Mouse (Mus musculus) layer of hippocampus, postnatal 10 days (tissue): Measurements from ENCODE around the gene Zfpm1. TPM values are rescaled to one million over a fixed set of nuclear protein-coding genes. Genes with fewer than 3 reads are reported as not detected.

Experiments used
- DNase-seq, 2 experiments: peaks; one replicate each; pipeline ENCODE4 v3.0.0; 2021; ENCODE audit warnings: low spot score in 2 of 2
- total RNA-seq, 2 experiments: library from RNA; stranded (reverse); gene quantifications; 2 replicates each; pipeline ENCODE4 v1.2.3; 2021

Zfpm1 gene
- total RNA-seq, 2 experiments from 2014 or later: 25.7 to 27.2 TPM

DNA sequence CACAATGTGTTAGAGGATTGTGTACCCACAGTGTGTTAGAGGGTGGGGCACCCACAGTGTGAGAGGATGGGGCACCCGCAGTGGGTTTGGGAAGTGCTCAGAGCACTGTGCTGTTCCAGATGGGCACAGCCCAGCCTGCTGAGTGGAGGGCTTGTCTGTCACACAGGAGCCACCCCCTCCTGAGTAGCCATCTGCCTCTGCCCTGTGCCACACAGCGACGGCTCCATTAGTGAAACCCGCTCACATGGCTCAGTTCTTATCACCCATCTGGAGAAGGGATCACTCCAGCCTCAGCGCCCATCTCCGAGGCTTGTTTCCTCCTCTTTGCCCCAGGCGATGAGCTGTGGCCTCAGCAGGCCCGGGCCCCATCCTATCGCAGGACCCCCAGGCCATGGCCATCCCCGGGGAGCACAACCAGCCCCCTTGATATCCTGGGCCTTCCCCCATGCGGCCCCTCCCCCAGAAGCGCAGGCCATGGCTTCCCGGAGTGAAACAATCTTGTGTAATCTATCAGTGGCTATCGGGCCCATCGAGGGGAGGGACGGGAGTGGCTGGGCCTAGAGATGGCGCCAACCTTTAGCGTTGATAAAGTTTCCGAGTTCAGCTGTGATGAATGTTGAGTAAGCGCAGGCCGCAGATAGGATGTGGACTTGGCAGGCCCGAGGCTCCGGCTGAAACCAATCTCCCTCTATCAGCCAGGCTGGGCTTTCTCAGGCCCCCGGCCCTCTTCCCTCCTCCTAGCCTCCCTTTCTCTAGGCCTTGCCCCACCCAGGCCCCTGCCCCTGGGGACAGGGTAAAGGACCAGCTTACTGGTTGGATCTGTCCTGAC, 14.4 kb downstream of the Zfpm1 start:
- peak; percentile 53 to 59 for DNase-seq

DNA sequence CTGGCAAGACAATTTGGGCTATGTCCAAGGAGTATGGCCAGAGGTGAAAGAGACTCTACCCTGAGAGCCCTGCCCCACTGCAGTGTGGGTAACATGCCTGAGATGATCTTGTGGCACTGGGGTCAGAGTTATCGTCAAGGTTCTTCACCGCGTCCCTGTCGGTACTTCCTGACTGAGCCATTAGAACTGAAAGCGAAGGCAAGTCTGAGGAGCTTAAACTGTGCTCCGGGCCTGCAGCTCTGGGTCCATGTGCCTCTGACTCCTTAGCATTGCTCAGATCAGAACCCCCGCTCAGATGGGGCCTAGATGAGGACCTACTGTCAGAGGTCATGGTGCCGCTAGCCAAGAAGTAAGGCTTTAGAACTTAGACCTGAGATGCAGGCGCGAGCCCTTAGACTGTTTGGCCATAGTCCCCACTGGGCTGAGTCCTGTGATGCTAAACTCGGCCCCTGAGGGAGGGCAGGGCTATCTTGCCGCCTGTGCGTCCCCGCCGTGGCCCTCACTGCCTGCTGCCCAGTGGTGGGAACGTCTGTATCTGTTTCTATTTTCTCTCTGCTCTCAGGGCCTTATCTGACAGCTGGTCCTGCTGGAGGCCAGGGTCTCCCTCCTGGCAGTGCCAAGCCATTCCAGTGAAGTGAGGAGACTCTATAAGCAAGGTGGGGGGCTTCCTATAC, 17.8 kb downstream of the Zfpm1 start:
- no peak for DNase-seq

DNA sequence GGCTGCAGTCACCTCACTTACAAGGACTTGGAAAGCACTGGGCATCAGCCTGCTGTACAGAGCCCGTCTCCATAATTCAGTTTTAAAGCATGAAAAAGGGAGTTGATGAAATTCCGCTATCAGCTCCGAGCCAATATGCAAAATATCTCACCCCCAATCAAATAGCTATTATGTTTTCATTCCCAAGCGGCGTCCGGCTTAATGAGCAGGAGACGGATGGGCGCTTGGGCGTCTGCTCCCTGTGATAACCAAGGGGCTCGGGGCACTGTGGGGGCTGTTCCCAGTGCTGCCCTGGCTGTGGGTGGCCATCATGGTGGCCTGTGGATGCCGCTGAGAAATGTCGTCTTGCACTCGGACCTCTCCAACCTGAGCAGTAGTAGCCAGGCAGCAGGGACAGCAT, 19.1 kb downstream of the Zfpm1 start:
- DNase-seq: no peak

DNA sequence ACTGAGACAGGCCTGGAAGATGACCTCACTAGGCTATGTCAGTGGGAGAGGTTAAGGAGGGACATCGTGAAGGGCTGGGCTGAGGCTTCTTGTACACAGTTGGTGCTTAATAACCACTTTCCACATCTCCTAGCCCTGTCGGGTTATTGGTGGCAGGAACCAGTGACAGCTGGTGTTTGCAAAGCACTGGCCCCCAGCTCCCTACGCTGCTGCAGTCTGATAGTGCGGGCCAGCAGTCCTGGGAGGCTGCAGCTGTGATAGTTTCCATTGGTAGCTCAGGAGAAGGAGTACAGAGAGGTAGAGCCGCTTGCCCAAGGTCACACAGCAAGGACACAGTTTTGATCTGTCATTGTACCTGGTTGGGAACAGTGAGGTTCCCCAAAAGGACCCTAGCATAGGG, 19.9 kb downstream of the Zfpm1 start:
- DNase-seq: no peak

DNA sequence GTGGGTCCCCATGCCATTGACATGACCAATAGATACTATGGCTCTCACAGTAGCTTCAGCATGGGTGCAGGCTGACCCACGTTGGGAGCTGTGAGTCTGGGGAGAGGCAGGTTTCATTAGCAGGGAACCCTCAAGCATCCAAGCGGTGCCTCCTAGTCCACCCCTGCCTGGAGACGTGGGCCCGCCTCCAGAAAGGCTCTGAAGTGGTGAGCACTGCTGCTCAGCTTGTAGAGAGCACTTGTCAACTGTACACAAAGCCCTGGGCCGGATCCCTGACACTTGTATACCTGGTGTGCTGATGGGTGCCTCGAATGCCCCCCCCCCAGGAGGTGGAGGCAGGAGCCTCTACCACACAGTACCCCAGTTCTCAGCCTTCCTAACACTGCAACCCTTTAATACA, 21.5 kb downstream of the Zfpm1 start:
- no peak for DNase-seq

DNA sequence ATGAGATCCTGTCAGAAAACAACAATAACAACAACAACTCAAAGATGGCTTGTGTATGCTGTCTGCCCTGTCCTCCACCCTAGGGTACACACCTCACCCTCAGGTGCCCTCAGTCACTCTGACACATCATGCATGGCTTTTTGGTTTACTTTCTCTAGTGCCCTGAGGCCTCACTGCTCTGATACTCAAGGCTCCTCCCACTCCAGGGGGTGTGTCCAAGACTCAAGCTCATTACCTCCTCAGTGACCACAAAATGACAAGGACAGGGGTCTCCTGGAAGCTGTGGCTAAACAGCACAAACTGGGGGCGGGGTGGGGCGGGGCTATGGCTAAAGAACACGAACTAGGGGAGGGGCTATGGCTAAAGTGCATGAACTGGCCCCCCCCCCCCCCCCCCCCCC, 22.1 kb downstream of the Zfpm1 start:
- DNase-seq: no peak

DNA sequence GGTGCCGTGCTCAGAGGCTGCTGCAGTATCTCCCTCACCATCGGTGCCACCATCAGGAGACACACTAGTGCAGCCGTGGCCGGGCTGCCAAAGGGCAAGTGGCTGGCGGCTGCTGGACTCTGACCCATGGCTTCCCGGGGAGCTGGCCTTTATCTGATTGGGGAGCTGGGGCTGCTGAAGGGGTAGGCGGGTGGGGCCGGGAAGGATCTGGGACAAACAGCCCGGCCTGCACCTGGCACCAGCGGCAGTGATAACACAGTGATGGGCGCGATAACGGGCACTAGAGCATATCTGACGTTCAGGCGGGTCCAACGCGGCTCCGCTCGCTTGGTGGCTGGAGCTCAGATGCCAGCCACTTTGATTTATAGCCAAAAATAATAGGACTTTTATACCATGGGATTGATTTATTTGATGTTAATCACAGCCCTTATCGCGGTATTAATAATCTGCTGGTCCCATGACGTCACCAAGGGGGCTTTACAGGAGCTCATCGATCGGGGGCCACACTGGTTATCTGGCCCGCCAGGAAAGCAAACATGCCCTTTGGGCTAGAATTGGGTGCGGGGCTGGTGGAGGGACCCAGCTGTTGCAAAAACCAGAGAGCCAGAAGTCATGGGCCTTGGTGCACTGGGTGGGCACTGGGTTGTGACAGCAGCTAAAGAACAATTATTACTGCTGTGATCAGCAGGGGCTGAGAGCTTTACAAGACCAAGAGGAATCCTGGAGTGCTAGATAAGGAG, 24.9 kb downstream of the Zfpm1 start:
- no peak for DNase-seq

DNA sequence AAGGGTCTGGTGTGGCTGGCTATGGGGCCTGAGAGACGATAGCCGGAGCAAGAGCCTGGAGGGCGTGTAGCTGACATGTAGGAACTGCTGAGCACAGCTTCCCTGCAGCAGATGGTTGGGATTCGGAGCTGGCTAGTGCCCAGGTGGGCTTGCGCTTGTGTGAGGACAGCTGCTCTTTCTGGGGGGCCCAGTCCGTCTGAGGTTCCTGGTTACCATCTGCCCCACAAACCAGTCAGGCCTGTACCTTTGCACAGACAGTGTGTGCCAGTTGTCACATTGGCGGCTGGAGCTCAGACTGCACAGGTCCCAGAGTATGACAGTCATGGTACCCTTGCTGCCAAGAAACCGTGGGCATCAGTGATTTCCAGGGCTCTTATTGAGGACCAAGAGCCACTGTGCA, 25.9 kb downstream of the Zfpm1 start:
- peak; percentile 59 to 60 for DNase-seq

DNA sequence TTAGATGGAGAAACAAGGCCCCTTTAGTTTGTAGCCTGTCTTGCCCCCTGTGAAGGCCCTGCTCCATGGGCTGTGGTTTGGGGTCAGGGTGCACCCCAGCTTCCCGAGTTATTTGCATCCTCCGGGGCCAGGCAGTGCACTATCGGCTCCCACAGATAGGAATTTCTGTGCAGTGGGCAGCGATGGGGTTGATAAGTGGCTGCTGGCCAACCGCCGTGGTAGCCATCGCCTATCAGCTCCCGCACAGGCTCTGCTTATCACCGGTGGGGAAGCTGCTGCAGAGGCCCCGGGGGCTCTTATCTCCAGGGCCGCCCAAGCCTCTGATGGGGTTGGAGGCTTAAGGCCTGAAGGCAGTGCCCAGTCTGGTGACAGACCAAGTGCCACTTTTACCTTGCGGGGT, 27.3 kb downstream of the Zfpm1 start:
- no peak for DNase-seq

DNA sequence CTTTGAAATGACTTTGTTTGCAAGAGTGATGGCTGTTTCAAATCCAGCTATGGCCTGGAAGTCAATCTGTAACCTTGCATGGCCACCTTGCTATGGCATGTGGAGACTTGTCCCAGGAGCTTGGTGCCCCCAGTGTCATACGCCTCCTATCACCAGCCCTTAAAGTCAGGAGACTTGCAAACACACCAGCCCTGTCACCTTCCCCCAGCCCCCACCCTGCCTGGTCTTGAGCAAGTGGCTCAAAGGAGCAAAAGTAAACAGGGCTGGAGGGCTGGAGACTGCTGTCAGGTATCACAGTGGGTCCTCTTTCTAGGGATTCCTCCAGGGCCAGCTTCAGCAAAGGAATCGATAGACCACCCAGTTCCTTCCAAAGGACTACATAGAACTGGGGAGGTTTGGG, 29.2 kb downstream of the Zfpm1 start:
- no peak for DNase-seq

DNA sequence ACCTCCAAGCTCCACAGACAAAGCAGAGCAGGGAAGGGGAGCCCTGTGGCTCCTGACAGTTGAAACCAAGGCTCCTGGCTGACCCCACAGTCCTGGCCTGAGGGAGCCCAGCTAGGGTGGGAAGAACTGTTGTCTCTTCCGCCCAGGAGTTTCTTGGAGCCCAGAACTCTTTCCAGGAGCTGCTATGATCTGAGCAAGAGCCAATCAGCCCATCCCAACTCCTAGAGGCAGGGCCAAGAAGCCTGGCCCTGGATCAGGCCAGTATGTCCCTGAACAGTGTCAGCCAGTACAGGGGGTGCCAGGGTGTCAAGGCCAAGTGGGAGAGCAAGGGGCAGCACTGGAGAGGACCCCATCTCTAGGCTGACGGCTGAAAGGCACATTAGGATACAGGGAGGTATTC, 30.6 kb downstream of the Zfpm1 start:
- no peak for DNase-seq

DNA sequence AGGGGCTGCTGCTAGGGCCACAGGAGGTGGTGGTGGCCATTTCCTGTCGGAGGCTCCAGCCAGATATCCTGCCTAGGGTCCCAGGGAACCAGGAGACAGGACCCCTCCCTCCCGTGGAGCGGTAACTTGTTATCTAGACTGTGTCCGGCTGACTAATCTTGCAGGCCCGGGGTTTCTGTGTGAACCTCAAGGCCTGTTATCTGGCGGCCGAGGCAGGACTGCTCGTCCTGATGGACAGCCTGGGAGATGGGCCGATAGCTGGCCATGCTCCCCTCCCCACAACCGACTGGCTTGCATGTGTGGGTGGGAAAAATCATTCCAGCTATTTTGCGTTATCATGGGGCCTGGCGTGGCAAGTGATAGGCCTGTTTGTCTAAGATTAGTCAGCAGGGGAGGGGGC, 31.4 kb downstream of the Zfpm1 start:
- no peak for DNase-seq

DNA sequence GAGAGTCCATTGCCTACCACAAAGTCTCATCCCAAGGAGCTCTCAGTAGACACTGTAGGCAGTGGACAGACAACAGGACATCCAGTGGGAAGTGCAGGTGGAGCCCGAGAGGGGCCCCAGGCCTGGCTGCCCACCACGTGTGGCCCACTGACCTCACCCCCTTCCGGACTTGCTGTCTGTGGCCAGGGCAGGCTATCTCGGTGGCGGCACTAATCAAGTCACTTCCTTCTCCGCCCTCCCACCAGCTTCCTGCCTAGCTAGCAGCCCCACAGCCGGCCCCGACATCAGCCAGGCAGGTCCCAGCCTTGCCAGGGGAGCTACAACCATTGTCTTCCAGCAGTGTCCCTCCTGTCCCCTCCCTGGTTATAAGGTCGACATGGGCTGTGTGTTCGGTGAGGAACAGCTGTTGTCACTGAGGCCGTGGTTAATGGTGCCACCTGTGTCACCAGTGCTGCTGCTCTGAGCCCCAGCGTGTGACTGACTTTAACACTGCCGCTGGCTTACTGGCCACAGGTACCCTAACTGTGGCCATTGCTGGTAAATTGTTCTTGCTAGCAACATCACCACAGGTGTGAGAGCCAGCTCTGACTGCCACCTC, 33.1 kb downstream of the Zfpm1 start:
- DNase-seq: no peak

DNA sequence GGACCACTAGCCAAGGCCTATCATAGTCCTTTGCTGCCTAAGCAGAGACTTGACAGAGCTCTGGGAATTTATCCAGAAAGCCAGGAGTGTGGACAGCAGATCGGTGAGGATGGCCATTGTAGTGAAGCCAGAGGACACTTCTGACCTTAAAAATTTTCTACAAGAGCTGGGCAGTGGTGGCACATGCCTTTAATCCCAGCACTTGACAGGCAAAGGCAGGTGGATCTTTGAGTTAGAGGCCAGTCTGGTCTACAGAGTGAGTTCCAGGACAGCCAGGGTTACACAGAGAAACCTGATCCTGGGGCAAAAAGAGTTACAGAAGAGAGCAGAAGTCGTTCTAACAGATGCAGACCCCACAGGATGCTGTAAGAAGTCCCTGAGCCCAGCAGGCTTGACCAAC, 34.5 kb downstream of the Zfpm1 start:
- DNase-seq: no peak

DNA sequence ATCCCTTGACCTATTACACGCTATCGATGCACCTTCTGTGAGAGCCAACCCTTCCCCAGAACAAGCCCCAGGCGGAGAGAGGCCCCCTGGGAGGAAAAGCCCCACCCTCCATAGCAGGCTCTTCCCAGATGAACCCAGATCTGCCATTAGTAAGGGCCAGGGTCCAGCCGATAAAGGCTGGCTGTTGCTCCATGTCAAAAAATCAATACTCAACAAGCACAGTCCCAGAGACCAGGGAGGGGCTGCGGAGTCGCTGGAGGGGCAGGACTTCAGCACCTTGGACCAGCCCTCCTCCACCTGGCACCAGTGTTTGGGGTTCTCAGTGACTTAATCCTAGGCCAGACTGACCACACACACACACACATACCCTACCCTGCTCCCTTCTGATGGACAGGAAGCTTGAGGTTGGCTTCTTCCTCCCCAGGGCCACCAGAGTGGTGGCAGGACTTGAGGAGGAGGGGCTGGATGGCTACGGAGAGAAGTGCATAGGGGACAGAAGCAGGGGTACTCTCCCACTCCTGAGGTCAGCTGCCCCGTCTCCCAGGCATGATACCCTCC, 36.1 kb downstream of the Zfpm1 start:
- DNase-seq: no peak

DNA sequence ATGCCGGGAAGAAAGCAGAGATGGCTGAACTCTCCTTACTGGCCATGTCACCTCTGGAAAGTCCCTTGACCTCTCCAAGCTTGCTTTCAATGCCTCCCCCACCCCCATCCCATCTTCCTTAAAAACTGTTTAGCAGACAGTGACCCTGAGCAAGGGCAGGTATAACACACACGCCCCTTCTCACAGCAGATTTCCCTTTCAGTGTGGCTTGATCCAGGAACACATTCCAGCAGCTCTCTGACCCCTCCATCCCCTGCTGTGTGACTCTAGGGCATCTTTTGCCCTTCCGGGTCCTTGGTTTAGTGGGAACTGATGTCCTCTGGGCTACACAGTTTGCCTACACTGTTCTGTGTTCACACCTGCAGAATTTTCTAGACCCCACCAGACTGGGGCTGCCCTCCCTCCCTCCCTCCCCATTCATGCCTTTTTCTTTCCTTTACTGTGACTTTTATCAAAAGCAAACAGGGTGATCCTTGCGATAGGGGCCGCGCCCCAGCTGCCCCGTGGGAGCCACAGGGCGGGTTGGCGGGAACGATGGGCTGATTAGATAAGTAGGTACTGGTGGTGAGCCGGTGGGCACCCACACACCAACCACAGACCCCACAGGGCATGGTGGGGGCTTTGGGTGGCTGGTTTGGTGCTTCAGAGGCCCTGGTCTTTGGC, 37.2 kb downstream of the Zfpm1 start:
- DNase-seq: no peak

DNA sequence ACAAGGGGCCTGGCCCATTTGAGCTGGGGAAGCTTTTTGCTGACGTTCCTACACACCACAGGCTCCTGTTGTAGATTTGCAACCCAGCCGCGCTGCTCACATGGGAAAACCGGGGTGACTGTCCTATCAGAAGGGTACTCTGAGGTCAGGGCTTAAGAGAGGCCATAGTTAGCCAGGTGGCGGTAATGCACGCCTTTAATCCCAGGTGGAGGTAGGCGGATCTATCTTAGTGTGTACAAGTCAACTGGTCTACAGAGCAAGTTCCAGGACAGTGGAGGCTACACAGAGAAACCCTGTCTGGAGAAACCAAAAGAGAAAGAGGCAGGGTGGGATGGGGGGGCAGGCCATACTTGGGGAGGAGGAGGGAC, 37.8 kb downstream of the Zfpm1 start:
- DNase-seq: no peak

DNA sequence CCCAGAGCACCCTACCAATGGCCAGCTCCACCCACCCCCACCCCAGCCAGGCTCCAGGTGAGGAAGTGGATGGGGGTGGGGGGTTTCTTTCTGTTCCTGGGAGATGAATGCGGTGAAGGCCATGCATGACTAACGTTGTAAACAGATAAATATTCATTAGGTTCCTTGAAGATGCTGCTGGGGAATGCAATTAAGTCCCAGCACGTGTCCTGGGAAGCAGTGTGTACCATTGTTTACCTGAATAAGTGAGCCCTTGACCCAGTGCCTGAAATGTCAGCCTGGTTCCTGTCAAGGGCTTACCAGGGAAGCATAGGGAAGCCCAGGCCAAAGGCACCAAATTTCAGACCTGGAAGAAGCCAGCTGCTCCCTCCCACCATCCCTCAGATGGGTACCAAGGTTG, 38.6 kb downstream of the Zfpm1 start:
- no peak for DNase-seq

DNA sequence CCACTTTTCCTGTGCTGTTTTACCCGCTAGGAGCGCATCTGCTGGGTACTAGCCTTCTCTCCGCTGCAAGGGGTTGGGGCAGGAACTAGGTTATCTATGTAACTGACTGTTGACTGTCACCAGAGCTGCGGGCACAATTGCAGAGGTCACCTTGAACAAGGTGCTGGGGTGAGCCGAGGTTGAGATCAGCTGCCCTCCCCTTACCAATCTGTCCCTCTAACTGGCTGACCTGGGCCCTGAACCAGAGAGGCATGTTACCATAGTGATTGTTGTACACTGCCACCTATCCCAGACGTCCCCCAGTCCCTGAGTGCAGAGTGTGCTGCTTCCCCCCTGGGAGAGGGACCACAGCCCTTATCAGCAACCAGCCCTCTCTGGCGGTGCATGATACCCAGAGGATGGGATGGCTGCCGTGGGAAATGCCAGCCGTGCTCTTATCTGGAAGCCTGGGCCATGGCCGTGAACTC, 39.5 kb downstream of the Zfpm1 start:
- no peak for DNase-seq

DNA sequence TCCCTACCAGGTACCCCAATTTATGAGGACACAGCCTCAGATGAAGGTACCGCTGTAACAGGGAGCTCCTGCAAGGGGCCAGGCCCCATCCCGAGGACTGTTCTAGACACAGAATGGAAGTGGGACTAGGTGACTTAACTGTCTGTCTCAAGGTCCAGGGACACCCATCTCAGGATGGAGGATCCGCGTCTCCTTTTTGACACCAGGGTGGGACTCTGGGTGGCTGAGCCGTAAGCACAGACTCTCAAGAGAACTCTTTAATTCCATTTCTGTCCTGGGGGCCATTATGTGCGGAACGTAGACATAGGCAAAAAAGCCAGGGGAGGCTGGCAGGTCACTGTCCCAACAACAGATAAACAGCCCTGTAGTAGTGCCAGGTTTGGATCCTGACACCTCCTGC, 40.2 kb downstream of the Zfpm1 start:
- no peak for DNase-seq

DNA sequence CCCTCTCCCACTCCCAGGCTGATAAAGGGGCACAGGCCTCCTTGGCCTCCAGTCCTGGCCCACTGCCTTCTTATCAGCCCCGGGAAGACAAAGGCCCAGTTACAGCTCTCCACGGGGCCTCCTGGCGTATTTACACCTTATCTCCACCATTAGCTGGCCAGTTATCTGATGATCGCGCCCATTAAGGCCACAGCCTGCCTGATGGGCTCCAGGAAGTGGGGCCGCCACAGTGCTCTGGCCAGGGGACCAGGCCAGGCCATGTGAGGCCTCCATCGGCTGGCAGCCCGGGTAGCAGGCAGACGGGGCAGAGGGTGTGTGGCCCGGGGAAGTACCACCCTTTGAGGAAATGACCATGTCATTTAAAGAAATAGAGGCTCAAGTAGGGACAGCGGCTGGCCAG, 40.9 kb downstream of the Zfpm1 start:
- DNase-seq: no peak
